Mouse (Mus musculus) forebrain, postnatal 0 days (tissue): ENCODE results near the gene Pnpla1. TPM values are rescaled to one million over a fixed set of nuclear protein-coding genes. Genes with fewer than 3 reads are reported as not detected.

Source experiments
- ATAC-seq: fragments of 200-750 bp; cut with Nextera tagmentation; 2 replicates; pipeline ENCODE4 v1.8.0; 2017; ENCODE audit warnings: mild to moderate bottlenecking, moderate library complexity
- DNase-seq: peaks from one replicate; pipeline ENCODE4 v3.0.0-alpha.2; 2015
- H3K27ac ChIP-seq: fragments of 300-500 bp; sonication (generic); 2 replicates; pipeline ENCODE4 v1.5.1; 2014; ENCODE audit warnings: low read depth, mild to moderate bottlenecking, antibody characterized with exemption, low read length, moderate library complexity, mixed read lengths
- H3K27me3 ChIP-seq: fragments of 300-500 bp; sonication (generic); 2 replicates; pipeline ENCODE4 v1.6.1; 2014; ENCODE audit warnings: mild to moderate bottlenecking, low read length, mixed read lengths; ENCODE audit not compliant: insufficient read depth
- H3K36me3 ChIP-seq: fragments of 300-500 bp; sonication (generic); 2 replicates; pipeline ENCODE4 v1.6.1; 2014; ENCODE audit warnings: mild to moderate bottlenecking, moderate library complexity; ENCODE audit not compliant: insufficient read depth
- H3K4me1 ChIP-seq: fragments of 300-500 bp; sonication (generic); 2 replicates; pipeline ENCODE4 v1.6.1; 2014; ENCODE audit warnings: antibody characterized with exemption; ENCODE audit not compliant: insufficient read depth
- H3K4me2 ChIP-seq: fragments of 300-500 bp; sonication (generic); 2 replicates; pipeline ENCODE4 v1.6.1; 2014; ENCODE audit warnings: low read depth, mild to moderate bottlenecking, moderate library complexity
- H3K4me3 ChIP-seq: fragments of 300-500 bp; sonication (generic); 2 replicates; pipeline ENCODE4 v1.5.1; 2014; ENCODE audit warnings: low read depth, low read length, mixed read lengths
- H3K9ac ChIP-seq: fragments of 300-500 bp; sonication (generic); 2 replicates; pipeline ENCODE4 v1.6.1; 2014; ENCODE audit warnings: mild to moderate bottlenecking
- H3K9me3 ChIP-seq: fragments of 300-500 bp; sonication (generic); 2 replicates; pipeline ENCODE4 v1.6.1; 2016; ENCODE audit warnings: low read length
- CTCF ChIP-seq: sonication (generic); IDR thresholded peaks from 2 replicates; pipeline ENCODE4 v1.5.1; 2016; ENCODE audit warnings: antibody characterized with exemption, control low read depth, low read depth
- WGBS: fragments of 180-500 bp; shearing (Covaris S2); extraction: QIAGEN DNeasy Blood & Tissue Kit; methylation state at CpG from one replicate; pipeline ENCODE4 v1.1.7; 2014; 5-methylcytosine and 5-hydroxymethylcytosine counted together
- polyA plus RNA-seq: library from polyadenylated mRNA; unstranded; fragments of >200 nt; fragmentation: Nextera tagmentation; extraction: Ambion mirVana; gene quantifications from 2 replicates; pipeline ENCODE4 v1.2.1, GENCODE M21; 2015
- total RNA-seq: library from RNA; depleted of rRNA; stranded (reverse); fragments of >200 nt; gene quantifications from 2 replicates; pipeline ENCODE4 v1.2.3, GENCODE M21; 2014

Pnpla1 gene
- total and polyA plus RNA-seq, 2 experiments from 2014 or later, result 0.04 TPM; not detected in 1

GRCm38 (mm10) chr17:28816875-28817811 is 41.1 kb upstream of the Pnpla1 start:
- WGBS, result 96% methylated on average over 25 of the region's 25 CpGs

GRCm38 (mm10) chr17:28820189-28820588 is 38.0 kb upstream of the Pnpla1 start:
- 52% methylated on average over 2 of the region's 2 CpGs for WGBS
- no peak for DNase-seq
- no peak for ATAC-seq
- H3K9ac ChIP-seq, result no peak overlapping the region
- H3K9me3 ChIP-seq, result no peaks in the 10 kb centered on the region
- no peak overlapping the region for H3K4me2 ChIP-seq
- H3K27me3 ChIP-seq, result no peaks in the 10 kb centered on the region
- no peaks in the 10 kb centered on the region for H3K4me1 ChIP-seq
- H3K27ac ChIP-seq, result no peak overlapping the region
- no peak for TF ChIP-seq CTCF
- H3K4me3 ChIP-seq, result no peak overlapping the region
- peaks cover 75% of the 10 kb centered on the region for H3K36me3 ChIP-seq

More at GRCm38 (mm10) chr17:28816875-28817811, 41.1 kb upstream of the Pnpla1 start:
- DNase-seq (no peak), ATAC-seq (no peak)
- no peak overlapping the region for H3K9ac ChIP-seq
- no peak overlapping the region for H3K4me2 ChIP-seq
- no peak overlapping the region for H3K27ac ChIP-seq
- H3K9me3 ChIP-seq, result no peaks in the 10 kb centered on the region
- TF ChIP-seq CTCF, result no peak
- peaks cover 67% of the 10 kb centered on the region for H3K36me3 ChIP-seq
- no peaks in the 10 kb centered on the region for H3K27me3 ChIP-seq
- H3K4me3 ChIP-seq, result no peak overlapping the region
- H3K4me1 ChIP-seq, result no peaks in the 10 kb centered on the region

GRCm38 (mm10) chr17:28823004-28823745 is 35.0 kb upstream of the Pnpla1 start:
- H3K36me3 ChIP-seq, result peaks cover 80% of the 10 kb centered on the region
- no peak for TF ChIP-seq CTCF
- H3K4me1 ChIP-seq, result no peaks in the 10 kb centered on the region
- H3K27me3 ChIP-seq, result no peaks in the 10 kb centered on the region
- no peak overlapping the region for H3K9ac ChIP-seq
- 79% methylated on average over 13 of the region's 13 CpGs for WGBS
- DNase-seq, result peak; percentile 41
- no peak overlapping the region for H3K27ac ChIP-seq
- no peaks in the 10 kb centered on the region for H3K9me3 ChIP-seq
- no peak overlapping the region for H3K4me2 ChIP-seq
- no peak overlapping the region for H3K4me3 ChIP-seq
- peak; percentile 83 for ATAC-seq

GRCm38 (mm10) chr17:28823749-28824148 is 34.5 kb upstream of the Pnpla1 start:
- Histone ChIP-seq H3K9me3 (no peaks in the 10 kb centered on the region), H3K27ac (no peak overlapping the region), H3K9ac (no peak overlapping the region), H3K4me3 (no peak overlapping the region), H3K4me2 (no peak overlapping the region), H3K36me3 (peaks cover 80% of the 10 kb centered on the region), H3K4me1 (no peaks in the 10 kb centered on the region), H3K27me3 (no peaks in the 10 kb centered on the region)
- no peak for TF ChIP-seq CTCF
- WGBS, result 88% methylated on average over 11 of the region's 11 CpGs
- ATAC-seq, result no peak
- no peak for DNase-seq

- H3K4me3 ChIP-seq, result no peak overlapping the region
- no peak overlapping the region for H3K27ac ChIP-seq
- no peaks in the 10 kb centered on the region for H3K9me3 ChIP-seq
- H3K36me3 ChIP-seq, result peaks cover 75% of the 10 kb centered on the region
- 88% methylated on average over 6 of the region's 6 CpGs for WGBS
- no peak for TF ChIP-seq CTCF
- no peak overlapping the region for H3K4me2 ChIP-seq
- no peaks in the 10 kb centered on the region for H3K27me3 ChIP-seq
- no peak overlapping the region for H3K9ac ChIP-seq
- DNase-seq, result no peak
- no peaks in the 10 kb centered on the region for H3K4me1 ChIP-seq
- ATAC-seq, result no peak
Observed at GRCm38 (mm10) chr17:28824896-28825295, 33.3 kb upstream of the Pnpla1 start.

- no peak overlapping the region for H3K27ac ChIP-seq
- DNase-seq, result no peak
- no peak overlapping the region for H3K4me2 ChIP-seq
- no peak for TF ChIP-seq CTCF
- no peak overlapping the region for H3K4me3 ChIP-seq
- no peak overlapping the region for H3K9ac ChIP-seq
- ATAC-seq, result no peak
- H3K4me1 ChIP-seq, result no peaks in the 10 kb centered on the region
- 97% methylated on average over 6 of the region's 6 CpGs for WGBS
- no peaks in the 10 kb centered on the region for H3K27me3 ChIP-seq
- H3K9me3 ChIP-seq, result no peaks in the 10 kb centered on the region
- peaks cover 74% of the 10 kb centered on the region for H3K36me3 ChIP-seq
Observed at GRCm38 (mm10) chr17:28825359-28826041, 32.7 kb upstream of the Pnpla1 start.
